Mouse (Mus musculus): ENCODE data around the gene Myo1h.

GRCm38 (mm10) chr5:114407810-114408209 lies 118.8 kb downstream of the Myo1h start:
- TF ChIP-seq GATA1 (IDR thresholded peaks at IDR 0.05; ENCODE audit: low read length) (no peak), TAL1 (IDR thresholded peaks at IDR 0.05; ENCODE audit: low read length) (no peak)
